Mouse (Mus musculus) thymus, postnatal 4 days (tissue): Measurements from ENCODE around the gene Pklr.
A peak's percentile ranks its signal among the peaks of the same experiment; 100 is the strongest.

ENCODE experiments used
- DNase-seq: peaks from one replicate; pipeline ENCODE4 v3.0.0; 2021

The Pklr gene

DNA sequence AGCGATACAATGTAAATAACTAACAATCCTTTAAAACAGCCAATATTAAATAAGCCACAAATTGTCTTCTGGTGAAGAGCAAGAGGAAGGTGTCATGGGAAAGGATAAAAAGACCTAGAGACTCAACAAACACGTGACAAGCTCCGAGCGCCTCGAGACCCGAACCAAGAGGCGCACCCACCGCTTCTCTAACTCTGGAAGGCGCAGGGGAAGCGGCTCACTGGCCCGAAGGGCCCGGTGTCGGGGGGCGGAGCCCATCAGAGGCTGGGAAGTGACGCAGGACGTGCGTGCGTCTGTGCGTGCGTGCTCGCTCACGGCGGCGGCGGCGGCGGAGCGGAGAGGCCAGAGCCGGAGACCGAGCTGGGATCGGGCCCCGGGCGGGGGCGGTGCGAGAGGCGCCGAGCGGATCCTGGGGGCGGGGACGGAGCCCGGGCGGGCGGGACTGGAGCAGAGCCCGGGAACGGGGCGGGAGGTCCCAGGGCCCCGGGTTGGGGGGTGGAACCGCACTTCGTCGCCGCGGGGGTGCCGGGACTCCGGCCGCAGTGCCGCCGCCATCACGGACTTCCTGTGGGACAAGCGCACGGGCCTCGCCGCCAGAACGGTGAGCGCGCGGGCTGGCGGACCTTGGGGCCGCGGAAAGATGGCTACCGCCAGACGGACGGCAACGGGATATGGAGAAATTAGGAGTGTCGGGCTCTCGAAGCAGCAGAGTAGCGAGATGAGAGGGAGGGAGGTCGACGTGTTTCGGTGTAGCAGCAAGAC is 28.7 kb downstream of the Pklr start, which contains the start of gene Clk2:
Clk2 (plus strand) TSS at position 290 of the 762 bp plus-strand sequence.
- peak; percentile 96 for DNase-seq

DNA sequence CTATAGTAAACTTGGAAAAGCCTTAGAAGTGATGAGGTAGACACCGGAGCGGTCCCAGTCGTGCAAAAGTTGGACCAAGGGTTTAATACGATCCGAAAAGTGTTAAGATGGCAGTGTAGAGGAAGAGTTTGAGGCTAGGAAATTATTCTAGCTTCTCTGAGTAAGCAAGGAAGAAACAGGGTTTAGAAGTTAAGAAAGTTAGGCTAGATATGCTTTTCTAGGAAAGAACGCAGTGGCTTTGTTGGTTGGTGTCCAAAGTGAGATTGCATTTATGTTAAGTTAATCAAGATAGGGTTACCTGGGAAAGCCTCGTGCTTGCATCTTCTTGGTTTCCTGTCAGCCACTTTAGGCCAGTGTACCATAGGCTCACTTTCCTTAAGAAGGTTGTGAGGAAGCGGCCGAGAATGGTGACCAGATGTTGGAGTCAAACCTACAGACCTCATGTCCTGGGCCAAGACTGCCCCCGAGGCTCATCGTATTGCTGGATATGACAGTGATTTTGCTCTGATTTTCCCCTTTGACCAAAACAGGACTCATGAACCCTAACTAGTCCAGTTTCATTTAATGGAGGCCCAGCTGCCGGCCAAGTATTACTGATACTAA is 29.4 kb downstream of the Pklr start:
- no peak for DNase-seq

GRCm38 (mm10) chr3:89166945-89167344 is 31.0 kb downstream of the Pklr start:
- no peak for DNase-seq

- no peak for DNase-seq
Observed at GRCm38 (mm10) chr3:89174844-89175243, 38.9 kb downstream of the Pklr start.

DNA sequence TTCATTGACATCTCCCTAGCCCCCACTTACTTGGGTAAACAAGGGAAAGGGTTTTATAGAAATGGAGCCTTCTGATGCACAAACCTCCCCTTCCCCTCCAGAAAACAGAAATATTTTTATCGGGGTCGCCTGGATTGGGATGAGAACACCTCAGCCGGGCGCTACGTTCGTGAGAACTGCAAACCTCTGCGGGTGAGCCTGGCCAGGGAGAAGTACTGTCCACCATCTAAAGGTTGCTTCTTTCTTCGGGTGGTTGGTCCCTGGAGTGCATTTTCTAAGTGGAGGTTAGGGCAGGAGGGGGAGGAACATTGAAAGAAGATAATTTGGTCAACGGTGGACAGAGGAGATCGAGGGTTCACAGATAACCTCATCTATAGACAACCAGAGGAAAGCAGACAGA is 39.6 kb downstream of the Pklr start:
- no peak for DNase-seq

GRCm38 (mm10) chr3:89176421-89176820 is 40.5 kb downstream of the Pklr start:
- DNase-seq, result no peak

- DNase-seq, result peak; percentile 81
Observed at GRCm38 (mm10) chr3:89177242-89178106, 41.5 kb downstream of the Pklr start, which contains the start of gene Scamp3. Gene Scamp3 (plus strand): TSS chr3:89177473.

GRCm38 (mm10) chr3:89178107-89178385 is 42.1 kb downstream of the Pklr start:
- DNase-seq, result no peak

- peak; percentile 39 for DNase-seq
Observed at GRCm38 (mm10) chr3:89179056-89179455, 43.1 kb downstream of the Pklr start.

DNA sequence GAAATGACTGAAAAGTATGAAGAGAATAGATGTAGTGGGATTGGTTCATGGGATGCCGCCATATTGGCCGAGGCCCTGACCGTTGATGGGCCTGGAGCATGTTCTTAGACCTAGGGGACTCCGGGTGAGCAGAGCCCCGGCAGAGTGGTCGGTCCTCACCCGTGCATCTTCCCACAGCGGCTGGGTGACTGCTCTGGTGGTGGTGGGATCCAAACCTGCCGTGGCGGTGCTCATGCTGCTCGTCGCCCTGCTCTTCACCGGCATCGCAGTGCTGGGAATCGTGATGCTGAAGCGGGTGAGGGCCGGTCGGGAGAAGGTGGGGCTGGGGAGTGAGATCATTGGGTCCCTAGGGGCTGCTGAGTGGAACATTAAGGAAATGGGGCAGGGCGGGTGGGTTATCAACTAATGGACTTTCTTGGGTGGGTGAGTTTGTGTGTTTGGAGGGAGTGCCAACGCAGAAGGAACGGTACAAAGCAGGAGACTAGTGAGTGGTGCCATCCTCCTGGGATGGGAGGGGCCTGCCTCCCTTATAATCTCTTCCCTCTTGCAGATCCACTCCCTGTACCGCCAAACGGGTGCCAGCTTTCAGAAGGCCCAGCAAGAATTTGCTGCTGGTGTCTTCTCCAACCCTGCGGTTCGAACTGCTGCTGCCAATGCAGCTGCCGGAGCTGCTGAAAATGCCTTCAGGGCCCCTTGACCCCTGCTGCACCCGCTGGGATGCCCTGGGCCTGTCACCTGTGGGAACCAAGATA is 46.0 kb downstream of the Pklr start:
- DNase-seq, result peak; percentile 27

- peak; percentile 28 for DNase-seq
Observed at GRCm38 (mm10) chr3:89182531-89183057, 46.7 kb downstream of the Pklr start.

DNA sequence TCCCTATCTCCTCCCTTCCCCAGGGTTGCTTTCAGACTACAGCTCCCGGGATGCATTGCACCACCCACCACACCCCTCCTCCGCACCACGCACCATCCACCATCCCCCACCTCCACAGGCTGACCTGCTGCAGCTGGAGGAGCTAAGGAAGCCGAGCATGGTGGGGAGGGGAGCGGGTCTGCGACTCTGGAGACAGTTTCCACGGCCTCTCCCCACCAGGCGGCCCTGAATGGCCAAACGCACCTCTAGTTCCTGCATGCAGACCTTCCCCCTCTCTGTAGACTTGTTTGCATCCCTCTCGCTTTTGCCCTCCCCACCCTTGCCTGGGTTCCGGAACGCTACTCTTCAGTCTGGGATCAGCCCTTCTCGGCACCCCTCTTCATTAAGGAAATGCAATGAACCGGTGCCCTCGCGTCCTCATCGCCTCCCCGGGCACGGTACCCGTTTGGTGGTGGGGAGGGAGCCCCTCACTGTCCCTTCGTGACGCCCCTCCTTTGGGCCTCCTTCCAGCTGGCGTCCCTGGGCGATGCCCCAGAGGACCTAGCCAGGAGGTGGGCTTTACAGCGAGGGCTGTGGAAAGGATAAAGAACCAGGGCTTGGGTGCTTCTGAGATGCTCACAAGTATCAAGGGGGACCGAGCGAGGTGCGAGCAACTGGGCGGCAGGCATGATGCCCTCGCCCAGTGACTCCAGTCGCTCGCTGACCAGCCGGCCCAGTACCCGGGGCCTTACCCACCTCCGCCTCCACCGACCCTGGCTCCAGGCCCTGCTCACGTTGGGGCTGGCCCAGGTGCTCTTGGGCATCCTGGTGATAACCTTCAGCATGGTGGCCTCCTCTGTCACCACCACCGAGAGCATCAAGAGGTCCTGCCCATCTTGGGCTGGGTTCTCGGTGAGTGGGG is 47.4 kb downstream of the Pklr start, which contains the start of gene Fam189b:
Fam189b (plus strand) TSS at position 86 of the 901 bp plus-strand sequence.
- peak; percentile 88 for DNase-seq

DNA sequence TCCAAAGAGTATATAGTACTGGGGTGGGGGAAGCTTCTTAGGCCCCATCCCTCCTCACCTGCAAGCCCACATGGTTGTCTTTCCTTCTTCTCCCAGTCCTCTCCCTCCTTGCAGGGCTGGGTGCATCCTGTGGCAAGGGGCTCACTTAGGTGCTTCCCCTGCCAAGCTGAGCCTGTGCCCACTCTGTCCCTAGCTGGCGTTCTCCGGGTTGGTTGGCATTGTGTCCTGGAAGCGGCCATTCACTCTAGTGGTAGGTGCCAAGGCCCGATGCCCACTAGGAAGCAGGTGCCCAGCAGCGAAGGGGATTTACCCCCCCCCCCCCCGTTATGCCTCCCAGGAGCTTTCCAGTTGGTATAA is 48.0 kb downstream of the Pklr start:
- DNase-seq, result peak; percentile 33

- peak; percentile 88 for DNase-seq
Observed at GRCm38 (mm10) chr3:89187197-89187596, 51.3 kb downstream of the Pklr start.

GRCm38 (mm10) chr3:89187690-89188477 is 51.9 kb downstream of the Pklr start:
- peak; percentile 80 for DNase-seq

DNA sequence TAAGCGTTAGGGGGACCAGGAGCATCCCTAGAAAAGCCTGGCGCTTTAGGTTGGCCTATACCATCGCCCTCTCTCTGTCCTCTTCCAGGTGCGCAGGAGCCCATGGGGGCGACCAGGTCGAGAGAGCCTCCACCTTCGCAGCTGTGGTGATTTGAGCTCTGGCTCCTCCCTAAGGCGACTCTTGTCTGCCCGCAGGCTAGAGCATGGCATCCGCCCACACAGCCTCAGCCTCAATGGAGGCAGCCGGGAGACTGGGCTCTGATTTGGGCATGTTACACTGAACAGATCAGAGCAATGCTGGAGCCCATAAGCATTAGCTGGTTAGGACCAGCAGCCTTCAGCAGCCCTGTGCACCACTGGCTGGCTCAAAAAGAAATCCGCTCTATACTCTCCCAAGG is 52.5 kb downstream of the Pklr start:
- peak; percentile 75 for DNase-seq

GRCm38 (mm10) chr3:89190436-89190835 is 54.5 kb downstream of the Pklr start:
- peak; percentile 62 for DNase-seq

- DNase-seq, result peak; percentile 13
Observed at GRCm38 (mm10) chr3:89193351-89193750, 57.4 kb downstream of the Pklr start.

GRCm38 (mm10) chr3:89193853-89194252 is 57.9 kb downstream of the Pklr start:
- peak; percentile 77 for DNase-seq
